In the genomic region with DNA sequence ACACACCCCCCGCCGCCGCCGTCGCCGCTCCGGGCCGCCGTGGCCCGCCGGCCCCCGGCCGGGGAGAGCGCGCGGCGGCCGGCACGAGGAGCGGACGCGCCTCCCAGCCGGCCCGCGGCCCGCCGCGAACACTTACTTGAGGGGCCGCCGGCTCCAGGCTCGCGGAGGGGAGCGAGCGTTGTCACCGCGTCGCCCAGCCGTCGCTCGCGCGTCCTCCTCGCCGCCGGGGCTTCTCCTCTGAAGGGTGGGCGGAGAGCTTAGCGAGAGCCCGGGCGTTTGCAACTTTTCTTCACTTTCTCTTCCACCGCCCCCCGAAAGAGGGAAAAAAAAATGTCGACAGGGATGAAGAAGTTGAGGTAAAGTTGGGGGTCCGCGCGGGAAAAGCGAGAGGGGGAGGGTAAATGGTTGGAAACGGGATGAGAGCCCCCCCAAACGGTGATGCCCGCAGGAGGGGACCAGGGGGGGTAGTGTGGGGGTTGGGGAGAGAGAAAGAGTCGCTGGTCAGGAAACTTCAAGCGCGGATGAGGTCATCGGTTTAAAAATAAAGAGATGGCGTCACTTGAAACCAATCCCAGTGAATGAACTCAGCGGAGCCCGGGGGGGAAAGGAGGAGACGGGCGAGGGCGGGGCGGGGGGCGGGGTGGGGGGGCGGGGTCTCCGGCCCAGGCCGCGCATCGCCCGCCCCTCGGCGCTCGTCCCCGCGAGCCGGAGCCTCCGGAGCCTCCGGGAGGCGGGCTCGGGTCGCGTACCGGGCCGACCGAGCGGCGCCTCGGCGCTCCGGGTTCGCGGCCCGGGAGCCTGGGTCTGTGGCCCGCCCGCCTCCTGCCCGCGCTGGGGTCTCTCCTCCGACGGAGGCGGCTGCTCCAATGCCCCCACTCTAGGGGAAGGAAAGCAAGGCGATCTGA, we compare ENCODE assay signal across 8 mouse cellular contexts. TPM values are rescaled to one million over a fixed set of nuclear protein-coding genes. Genes with fewer than 3 reads are reported as not detected.
A peak's percentile ranks its signal among the peaks of the same experiment; 100 is the strongest.
DNase-seq lines count a peak whose midpoint lies in the region; ATAC-seq lines count a peak whose summit lies in the region.

A gene (minus strand): TSS at position 485 of the 905 bp plus-strand sequence.

- ATAC-seq in hindbrain, embryonic 13.5 days (ENCODE audit: low FRiP score): peak; percentile 85

- H3K27ac ChIP-seq in hindbrain, embryonic 13.5 days: peak within 1 kb of the TSS; percentile 84

- peaks cover 9% of the 10 kb centered on the region; the same call in 1 of the 2 replicates for H3K27me3 ChIP-seq in hindbrain, embryonic 13.5 days

- H3K4me1 ChIP-seq in hindbrain, embryonic 13.5 days (replicated peaks): peaks cover 17% of the 10 kb centered on the region

- H3K36me3 ChIP-seq in hindbrain, embryonic 13.5 days: no peaks in the 10 kb centered on the region

- peak within 1 kb of the TSS; percentile 79 for H3K9ac ChIP-seq in hindbrain, embryonic 13.5 days

- H3K4me2 ChIP-seq in hindbrain, embryonic 13.5 days: peak within 1 kb of the TSS; percentile 72

- WGBS in hindbrain, embryonic 13.5 days: under 1% methylated on average over 88 of the region's 108 CpGs

- peak within 1 kb of the TSS; percentile 69 for H3K4me3 ChIP-seq in hindbrain, embryonic 13.5 days

- H3K9me3 ChIP-seq in hindbrain, embryonic 13.5 days: no peaks in the 10 kb centered on the region

- peak; percentile 86 for DNase-seq in T-cell, adult 2 months (ENCODE audit: low spot score)
- DNase-seq in cerebellum, postnatal 25 days: peak; percentile 87 to 90
- peak; percentile 20 to 57 for DNase-seq in frontal cortex, postnatal 25 days (ENCODE audit: low spot score in 2 of 2)
- DNase-seq in layer of hippocampus, postnatal 14 days (ENCODE audit: low spot score in 2 of 2): peak; percentile 75 to 92
- DNase-seq in lung, postnatal 10 days: peak; percentile 97
- DNase-seq in ovary, postnatal 36 days (ENCODE audit: low spot score): peak; percentile 72
- DNase-seq in thymus, postnatal 25 days: peak; percentile 73

RNA-seq across cellular contexts. Expression of the gene that starts here (rescaled TPM):
- 5.5 and 5.7 TPM in 2 replicates for polyA plus RNA-seq in hindbrain, embryonic 13.5 days (2015; fragmentation: Nextera tagmentation; extraction: Ambion mirVana)
- 1 to 10 TPM; 8.6 to 9.5 TPM for total RNA-seq in layer of hippocampus, postnatal 14 days (2021)

Comparison
In these comparisons a context has a peak if more than half of its experiments do, and no peak if none do; other contexts are left out.
1. Peak in every context shown above with its lines: DNase-seq, ATAC-seq, H3K4me3 ChIP-seq and H3K27ac ChIP-seq.
2. DNase-seq: peak in every context shown above with its lines; median percentile 97 in lung, postnatal 10 days; 88 in cerebellum, postnatal 25 days; 86 in T-cell, adult 2 months; 84 in layer of hippocampus, postnatal 14 days; 73 in thymus, postnatal 25 days; 72 in ovary, postnatal 36 days; 38 in frontal cortex, postnatal 25 days.